Mouse (Mus musculus) T-helper 1 cell (primary cell): Measurements from ENCODE around the gene Itpk1.

ENCODE experiments used
- in situ Hi-C: fragments of 300-600 bp; cut with MboI, MseI; formaldehyde crosslinking; loops from one replicate; pipeline ENCODE4 v1.15.1; 2025; ENCODE audit warnings: high pct_unique_total_duplicates

Itpk1 gene

GRCm38 (mm10) chr12:102704457-102705198 lies at the start of gene Itpk1:
Itpk1 (minus strand) TSS chr12:102704930.
- in situ Hi-C loops: no loop called here

DNA sequence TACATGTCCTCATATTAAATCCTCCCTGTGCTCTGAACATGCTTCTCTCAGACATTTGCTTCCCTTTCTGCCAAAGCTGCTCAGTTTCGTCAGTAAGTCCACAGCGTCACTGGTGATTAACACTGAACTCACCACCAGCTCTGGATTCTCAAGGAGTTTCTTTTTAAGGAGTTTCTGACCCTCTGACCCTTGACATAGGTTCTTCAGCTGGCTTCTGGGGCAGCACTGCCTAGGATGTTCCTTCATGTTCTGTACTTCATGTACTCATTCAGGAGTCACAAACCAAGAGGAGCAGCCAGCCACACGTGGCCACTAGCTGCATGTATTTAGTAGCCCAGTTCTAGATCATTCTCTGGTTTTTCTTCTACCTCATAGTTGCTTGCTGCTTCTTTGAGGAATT lies 43.5 kb upstream of the Itpk1 start:
- in situ Hi-C loops: no loop called here

DNA sequence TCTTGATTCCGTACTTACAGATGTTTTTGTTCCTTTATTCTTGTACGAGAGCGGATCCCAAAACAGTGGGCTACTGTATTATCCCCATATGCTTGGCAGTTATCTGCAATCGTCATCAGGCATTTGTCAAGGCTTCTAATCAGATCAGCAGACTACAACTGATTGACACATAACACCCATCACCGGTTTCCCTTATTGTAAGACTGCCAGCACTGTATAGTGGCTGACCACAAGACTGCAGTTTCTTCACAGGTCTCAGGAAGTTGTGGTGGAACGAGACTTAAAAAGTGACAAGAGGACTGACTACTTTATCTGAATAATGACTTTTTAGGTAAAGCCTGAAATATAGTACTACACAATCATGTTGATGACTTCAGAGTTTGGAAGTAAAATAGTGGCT lies 40.1 kb upstream of the Itpk1 start:
- in situ Hi-C loops: loop anchor here (5.0 kb wide), 1 partner anchor 137 kb away; no protein-coding TSS in a partner anchor

- in situ Hi-C loops: loop anchor here (5.0 kb wide), 1 partner anchor 138 kb away; no protein-coding TSS in a partner anchor
These were observed 39.2 kb upstream of the Itpk1 start, which contains the start of the genes Moap1 and Tmem251 for GRCm38 (mm10) chr12:102743589-102744574. Moap1 (minus strand) TSS chr12:102743661. Tmem251 (plus strand) TSS chr12:102743762.

GRCm38 (mm10) chr12:102743036-102743588 lies 38.4 kb upstream of the Itpk1 start:
- in situ Hi-C loops: loop anchor here (5.0 kb wide), 1 partner anchor 139 kb away; no protein-coding TSS in a partner anchor

- in situ Hi-C loops: loop anchor here (5.0 kb wide), 1 partner anchor 140 kb away; no protein-coding TSS in a partner anchor
These were observed 37.3 kb upstream of the Itpk1 start for GRCm38 (mm10) chr12:102742056-102742455.

DNA sequence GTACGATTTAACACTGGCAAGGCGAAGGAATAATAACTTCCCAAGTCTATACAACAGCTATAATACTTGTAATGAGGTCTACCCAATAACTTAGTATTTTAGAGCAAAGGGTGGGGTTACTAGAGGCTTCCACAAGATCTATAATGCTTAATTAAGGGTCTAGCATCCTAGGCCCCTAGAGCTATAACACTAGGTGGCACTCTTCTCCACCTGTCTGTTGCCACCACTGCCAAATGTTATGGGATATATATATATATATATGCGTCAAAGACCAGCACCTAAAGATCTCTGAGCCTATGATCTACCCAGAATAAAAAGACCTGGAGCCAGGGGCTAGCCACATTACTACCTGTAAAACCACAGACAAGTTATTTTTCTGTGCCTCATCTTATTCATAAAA lies 35.6 kb upstream of the Itpk1 start:
- in situ Hi-C loops: loop anchor here (5.0 kb wide), 1 partner anchor 142 kb away; no protein-coding TSS in a partner anchor

DNA sequence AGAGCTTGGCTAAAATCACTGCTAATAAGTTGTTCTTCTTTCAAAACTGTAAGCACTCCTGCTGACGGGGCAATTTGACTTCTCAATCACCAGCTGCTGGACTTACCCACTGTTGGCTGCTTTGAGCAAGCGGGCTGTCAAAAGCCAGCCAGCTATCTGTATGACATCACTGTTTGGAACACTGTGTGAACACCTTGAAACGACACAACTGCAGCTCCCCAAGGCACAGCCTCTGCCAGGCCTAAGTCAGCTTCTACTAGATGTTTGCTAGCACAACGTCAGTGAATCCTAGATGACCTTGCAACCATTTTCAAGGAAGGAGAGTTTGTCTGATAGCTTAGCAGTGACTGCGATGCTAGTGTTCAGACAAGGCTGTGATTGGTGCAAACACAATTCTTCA lies 34.4 kb upstream of the Itpk1 start:
- in situ Hi-C loops: no loop called here

DNA sequence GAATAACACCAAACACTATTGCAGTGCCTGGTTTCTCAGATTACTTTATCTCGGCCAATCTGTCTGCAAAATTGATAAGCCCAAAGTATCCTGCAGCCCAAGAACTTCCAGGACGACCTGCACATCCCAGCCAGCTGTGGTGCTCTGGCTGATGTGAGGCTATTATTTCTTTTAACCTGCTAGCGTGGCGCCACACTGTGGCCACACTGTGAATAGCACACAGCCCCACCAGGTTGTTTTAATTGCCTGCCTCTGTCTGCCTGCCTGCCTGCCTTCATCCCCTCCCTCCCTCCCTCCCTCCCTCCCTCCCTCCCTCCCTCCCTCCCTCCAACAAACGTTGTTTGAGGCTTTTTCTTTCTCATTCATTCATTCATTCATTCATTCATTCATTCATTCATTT lies 28.7 kb upstream of the Itpk1 start:
- in situ Hi-C loops: no loop called here

DNA sequence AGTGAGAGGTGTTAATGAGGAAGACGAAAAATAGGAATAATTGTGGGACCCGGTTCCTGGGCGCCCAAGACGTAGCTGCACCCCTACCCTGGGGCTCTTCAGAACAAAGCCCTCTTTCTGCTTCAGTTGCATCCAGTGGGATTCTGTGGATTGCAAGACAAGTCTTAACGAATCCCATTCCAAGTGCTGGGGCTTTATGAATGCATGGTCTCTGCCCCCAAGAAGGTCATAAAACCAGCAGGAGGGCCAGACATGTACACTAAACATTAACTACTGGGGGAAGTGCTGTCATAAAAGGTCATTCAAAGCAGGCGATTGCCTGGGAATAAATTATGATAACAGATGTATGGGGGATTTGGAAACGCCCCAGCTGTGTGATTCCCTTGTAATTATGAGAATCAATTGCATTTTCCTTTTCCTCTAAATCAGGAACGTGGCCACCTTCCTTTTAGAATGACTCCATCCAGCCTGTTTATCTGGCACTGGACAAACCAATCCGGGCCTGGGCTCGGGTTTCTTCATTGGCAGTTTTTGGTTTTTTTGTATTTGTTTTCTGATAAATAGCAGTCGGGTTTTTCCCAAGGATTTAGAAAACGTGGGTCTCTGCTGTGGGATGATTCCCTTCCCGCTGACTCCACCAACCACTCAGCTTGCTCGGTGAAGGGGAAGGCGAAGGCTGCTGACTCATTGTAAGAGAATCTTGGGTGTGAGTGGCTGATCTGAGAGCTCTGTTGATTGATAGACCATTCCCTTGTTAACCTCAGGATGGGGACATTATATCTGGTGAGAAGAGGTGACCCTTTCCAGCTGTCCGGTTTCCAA lies 26.3 kb upstream of the Itpk1 start:
- in situ Hi-C loops: no loop called here

DNA sequence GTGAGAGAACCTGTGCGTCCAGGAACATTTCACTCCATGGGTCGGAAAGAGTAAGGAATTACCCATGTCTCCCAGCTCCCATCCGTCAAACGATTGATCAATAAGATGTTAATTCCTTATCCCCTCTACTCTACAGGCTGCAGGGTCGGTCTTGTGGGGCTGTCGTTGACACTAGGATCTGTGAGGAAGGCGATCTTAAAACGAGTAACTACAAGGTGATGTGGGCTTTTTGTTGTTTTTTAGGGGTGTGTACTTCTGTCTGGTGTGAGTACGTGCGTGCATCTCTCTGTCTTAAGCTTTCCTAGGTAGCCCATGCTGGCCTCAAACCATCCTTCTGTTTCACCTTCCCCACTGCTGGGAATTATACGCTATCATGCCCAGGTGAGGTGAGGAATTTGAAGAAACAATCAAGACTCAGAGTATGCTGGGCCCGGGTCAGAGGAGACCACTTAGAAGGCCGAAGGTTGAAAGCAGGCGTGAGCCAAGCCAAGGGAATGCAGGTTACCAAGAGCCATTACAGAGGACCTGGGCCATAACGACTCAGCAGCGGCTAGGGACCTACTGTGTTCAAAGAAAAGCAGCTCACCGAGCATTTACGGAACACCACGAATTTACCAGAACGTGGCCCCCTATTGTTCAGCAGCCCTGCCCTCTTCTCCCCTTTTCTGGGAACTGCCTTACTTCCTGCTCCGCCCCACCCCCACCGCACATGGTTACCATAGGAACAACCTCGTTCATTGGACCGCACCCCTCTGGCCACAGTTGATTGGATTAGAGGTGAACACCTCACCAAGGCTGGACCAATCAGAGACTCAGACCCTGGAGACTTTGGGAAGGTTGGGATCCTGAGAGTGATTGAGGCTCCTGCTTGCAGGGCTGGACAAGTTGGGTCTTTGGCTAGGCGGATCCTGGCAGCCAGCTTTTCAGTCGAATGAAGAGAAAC lies 25.4 kb upstream of the Itpk1 start:
- in situ Hi-C loops: loop anchor here (5.0 kb wide), 1 partner anchor 148 kb away; no protein-coding TSS in a partner anchor

DNA sequence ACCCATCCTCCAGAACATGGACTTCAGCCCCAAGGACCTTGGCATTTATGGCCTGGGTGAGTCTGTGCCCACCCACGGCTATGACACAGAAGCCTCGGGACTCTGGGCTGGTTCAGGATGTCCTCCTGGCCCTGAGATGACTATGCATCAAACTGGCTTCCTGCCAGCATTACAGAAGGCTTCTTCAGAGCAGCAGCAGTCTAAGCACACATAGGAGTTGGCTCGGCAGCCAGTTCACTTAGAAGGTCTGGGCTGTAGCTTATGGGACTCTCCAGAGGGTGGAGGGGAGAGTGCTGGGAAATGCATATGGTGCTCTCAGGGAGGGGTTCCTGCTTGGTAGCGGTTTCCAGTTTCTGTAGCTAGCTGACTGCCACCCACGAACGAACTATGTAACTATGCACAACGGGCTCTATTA lies 21.0 kb upstream of the Itpk1 start:
- in situ Hi-C loops: loop anchor here (5.0 kb wide), 1 partner anchor 143 kb away; no protein-coding TSS in a partner anchor

- in situ Hi-C loops: loop anchor here (5.0 kb wide), 1 partner anchor 143 kb away; no protein-coding TSS in a partner anchor
These were observed 20.4 kb upstream of the Itpk1 start for GRCm38 (mm10) chr12:102725146-102725545.

GRCm38 (mm10) chr12:102723861-102724260 lies 19.1 kb upstream of the Itpk1 start:
- in situ Hi-C loops: no loop called here

- in situ Hi-C loops: no loop called here
These were observed 18.2 kb upstream of the Itpk1 start for GRCm38 (mm10) chr12:102722966-102723365.

- in situ Hi-C loops: no loop called here
These were observed 17.7 kb upstream of the Itpk1 start for GRCm38 (mm10) chr12:102722451-102722850.

DNA sequence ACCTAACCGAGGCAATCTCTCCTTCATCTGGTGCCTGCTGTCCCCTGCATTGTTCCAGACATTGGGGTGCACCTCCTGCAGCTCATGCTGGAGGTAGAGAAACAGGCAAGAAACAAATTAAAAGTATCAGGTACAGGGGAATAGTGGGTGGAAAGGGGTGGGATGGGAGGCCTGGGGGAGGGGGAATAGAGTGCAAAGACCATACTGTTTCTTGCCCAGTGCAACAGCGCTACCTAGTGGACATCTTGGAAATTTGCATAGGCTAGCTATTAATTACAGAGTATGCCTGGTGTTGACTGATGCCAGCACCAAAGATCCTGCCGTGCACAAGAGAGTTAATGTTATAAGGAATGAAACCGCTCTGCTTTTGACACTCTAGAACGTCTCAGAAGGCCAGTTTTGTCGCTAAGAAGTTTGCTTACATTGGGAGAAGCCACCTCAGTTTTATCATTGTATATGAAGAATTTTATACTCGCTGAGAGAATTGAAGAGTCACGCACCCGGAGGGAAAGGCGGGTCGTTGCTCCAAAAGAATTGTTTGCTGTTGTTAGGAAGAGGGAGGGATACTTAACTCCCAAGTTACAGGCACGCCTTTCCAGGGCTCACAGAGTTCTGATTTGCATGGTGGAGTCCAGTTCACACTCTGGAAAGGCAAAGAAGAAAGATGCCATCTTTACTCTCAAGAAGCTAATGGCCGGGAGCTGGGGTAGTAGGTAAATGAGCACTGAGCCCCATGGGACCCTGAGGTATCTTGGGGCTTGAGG lies 15.0 kb upstream of the Itpk1 start:
- in situ Hi-C loops: no loop called here

- in situ Hi-C loops: no loop called here
These were observed 10.1 kb upstream of the Itpk1 start for GRCm38 (mm10) chr12:102714654-102715395.
